Mouse (Mus musculus) cerebellum, postnatal 14 days (tissue): Measurements from ENCODE around the gene Zmym1.
A peak's percentile ranks its signal among the peaks of the same experiment; 100 is the strongest.
"Not testable (repeated sequence)": the region's sequence is repeated elsewhere in the genome, so short reads cannot be mapped to it uniquely, and the experiment has no call there.

Source experiments
- DNase-seq, 2 experiments: peaks; one replicate each; pipeline ENCODE4 v3.0.0; 2021; ENCODE audit warnings: mixed read lengths in 2 of 2

The Zmym1 gene

GRCm38 (mm10) chr4:127060585-127061290, at the start of gene Zmym1:
TSS of gene Zmym1 (minus strand) at chr4:127061152.
- DNase-seq = peak; percentile 93

DNA sequence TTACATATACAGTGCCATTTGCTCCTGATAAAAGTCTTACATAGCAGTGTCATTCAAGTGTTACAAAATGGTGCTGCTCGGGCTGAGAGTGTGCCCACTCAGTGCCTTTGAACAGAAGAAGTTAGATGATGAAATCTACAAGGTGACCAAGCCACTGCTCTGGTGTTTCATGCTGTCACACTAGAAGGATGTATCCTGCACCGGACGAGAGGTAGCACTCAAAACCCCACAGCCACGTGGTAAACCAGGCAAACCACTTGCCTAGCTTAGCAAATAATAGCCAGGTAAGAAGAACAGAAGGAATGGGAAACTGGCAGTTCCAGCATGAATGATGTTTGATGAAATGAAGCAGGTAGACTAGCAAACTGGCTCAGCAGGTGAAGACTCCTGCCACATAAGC, 49.6 kb upstream of the Zmym1 start:
- no peak for DNase-seq

- no peak for DNase-seq
These were observed 46.6 kb upstream of the Zmym1 start for GRCm38 (mm10) chr4:127107566-127107965.

DNA sequence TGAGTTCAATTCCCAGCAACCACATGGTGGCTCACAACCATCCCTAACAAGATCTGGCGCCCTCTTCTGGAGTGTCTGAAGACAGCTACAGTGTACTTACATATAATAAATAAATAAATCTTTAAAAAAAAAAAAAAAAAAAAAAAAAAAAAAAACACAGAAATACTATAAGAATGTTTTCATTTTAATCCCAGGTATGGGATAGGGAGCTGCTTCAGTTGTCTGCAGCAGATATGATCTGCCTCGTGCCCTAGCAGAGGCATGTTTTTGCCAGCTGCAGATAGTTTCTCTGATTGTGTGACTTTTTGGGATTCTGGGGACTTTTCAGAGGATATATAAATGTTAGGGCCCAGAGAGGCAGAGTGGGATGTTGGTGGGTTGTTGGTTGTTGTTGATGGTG, 38.6 kb upstream of the Zmym1 start:
- DNase-seq = not testable (repeated sequence)

- DNase-seq = no peak
These were observed 34.1 kb upstream of the Zmym1 start for GRCm38 (mm10) chr4:127095090-127095489.

GRCm38 (mm10) chr4:127091188-127091587, 30.2 kb upstream of the Zmym1 start:
- no peak for DNase-seq

DNA sequence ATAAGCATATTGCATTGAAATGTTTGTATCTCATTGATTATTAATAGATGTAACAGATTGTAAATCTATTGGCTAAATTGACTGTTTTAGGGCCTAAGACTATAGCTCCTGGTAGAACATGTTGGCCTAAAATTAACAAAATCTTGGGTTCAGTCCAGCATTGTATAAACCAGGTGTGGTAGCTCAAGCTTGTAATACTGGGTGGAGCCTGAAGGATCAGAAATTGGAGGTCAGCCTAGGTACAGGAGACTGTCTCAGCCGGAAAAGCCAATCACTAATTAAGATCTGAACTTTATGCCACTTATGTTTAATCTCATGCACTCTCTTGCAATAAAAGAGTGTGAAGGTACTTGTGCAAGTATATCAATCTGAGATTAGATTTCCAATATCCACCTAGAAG, 24.8 kb upstream of the Zmym1 start:
- no peak for DNase-seq

DNA sequence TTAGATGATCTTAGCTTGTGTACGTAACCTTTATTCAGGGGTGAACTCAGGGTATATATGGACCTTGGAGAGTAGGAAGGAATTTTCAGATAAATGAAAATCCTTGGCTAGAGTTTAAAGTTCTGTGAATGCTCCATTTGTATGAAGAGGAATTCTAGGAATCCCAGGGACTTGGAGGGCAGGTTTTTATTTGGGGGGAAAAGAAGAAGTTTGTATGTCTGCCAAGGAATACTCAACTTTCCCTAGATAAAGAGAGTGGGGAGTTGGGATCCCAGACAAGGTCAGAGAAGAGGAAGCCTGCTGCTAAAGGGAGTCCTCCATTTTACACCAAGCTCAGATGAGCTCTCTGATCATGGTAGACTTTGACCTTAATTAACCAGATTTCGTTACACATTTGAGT, 22.2 kb upstream of the Zmym1 start:
- no peak for DNase-seq

GRCm38 (mm10) chr4:127080806-127081205, 19.9 kb upstream of the Zmym1 start:
- no peak for DNase-seq

- peak; percentile 97 to 99 for DNase-seq
These were observed 16.1 kb upstream of the Zmym1 start, which contains the start of gene Zmym6 for GRCm38 (mm10) chr4:127076875-127077548. TSS of gene Zmym6 (plus strand) at chr4:127077383.

DNA sequence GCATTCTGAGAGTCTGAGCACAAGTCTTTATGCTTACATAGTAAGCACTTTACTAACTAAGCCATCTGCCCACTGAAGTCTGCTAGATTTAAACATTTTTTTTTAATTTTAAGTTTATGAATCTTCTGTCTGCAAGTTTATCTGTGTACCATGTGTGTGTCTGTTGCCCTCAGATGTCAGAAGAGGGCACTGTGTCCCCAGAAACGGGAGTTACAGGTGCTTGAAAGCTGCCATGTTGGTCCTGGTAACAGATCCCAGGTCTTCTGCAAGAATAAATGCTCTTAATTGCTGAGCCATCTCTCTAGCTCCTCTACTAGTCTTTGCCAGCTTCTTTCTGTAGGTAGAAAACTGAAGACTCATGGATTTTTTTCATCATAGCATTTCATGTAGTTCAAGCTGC, 14.0 kb upstream of the Zmym1 start:
- no peak for DNase-seq

DNA sequence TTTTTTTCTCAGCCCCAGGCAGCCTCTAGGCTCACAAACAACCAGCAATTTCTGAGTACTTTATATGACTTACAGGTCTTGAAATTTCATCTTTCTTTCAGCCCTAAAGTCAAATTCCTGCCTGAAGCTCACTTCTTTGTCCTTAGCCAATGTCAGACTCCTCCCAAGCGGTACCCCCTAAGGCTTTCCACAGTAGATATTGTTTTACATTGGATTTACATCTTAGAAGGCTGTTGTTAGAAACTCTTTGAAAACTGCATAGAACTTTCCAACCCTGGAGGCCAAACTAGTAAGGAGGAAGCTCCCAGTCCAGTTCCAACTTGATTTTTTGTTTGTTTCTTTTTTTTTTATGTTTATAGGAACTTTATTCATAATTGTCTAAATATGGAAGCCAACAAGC, 3.1 kb upstream of the Zmym1 start:
- DNase-seq = no peak

GRCm38 (mm10) chr4:127054522-127055198, 6.3 kb downstream of the Zmym1 start:
- no peak for DNase-seq

DNA sequence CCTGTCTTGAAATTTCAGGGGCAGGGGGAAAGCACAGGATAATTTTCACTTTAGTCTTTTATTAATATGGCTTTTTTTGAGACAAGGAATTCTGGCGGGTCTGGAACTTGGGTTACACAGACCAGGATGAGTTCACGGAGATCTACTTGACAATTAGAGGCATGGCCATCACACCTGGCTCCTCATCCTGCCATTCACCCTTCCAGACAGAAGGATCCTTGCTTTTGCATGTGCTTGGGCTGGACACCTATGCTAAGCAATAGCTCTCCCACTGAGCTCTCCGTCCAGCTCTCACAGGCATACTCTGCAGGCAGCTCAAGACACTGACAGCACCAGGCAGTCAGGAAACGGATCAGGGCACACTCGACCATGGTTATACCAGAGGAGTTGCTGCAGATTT, 7.9 kb downstream of the Zmym1 start:
- DNase-seq = no peak

- DNase-seq = no peak
These were observed 9.8 kb downstream of the Zmym1 start for GRCm38 (mm10) chr4:127051121-127051520.

GRCm38 (mm10) chr4:127043540-127043939, 17.4 kb downstream of the Zmym1 start:
- DNase-seq = no peak

DNA sequence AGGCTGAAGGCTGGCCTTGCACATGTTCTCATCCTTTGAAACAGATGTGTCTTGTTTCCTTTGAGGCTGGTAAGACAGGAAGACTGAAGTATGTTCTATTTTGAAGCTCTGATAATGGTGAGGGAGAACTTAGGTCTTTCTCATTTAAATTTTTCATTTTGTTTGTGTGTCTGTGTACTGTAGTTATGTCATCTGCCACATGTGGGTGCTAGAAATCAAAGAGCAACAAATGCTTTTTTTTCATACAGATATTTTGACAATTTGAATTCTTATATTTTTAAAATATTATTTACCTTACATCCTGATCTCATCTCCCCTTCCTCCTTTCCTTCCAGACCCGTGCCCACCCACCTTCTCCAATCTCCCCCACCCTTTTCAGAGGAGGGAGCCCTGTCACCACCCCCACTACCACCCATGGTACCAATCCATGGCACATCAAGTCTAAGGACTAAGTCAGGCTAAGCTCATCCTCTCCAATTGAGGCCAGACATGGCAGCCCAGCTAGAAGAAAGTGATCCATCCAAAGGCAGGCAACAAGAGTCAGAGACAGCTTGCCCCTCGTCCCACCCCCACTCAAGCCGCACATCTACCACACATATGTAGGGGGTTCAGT, 21.0 kb downstream of the Zmym1 start:
- no peak for DNase-seq

- DNase-seq = no peak
These were observed 22.1 kb downstream of the Zmym1 start for GRCm38 (mm10) chr4:127038828-127039349.

GRCm38 (mm10) chr4:127037908-127038827, 22.8 kb downstream of the Zmym1 start:
- DNase-seq = no peak

- DNase-seq = no peak
These were observed 23.8 kb downstream of the Zmym1 start for GRCm38 (mm10) chr4:127037158-127037557.

- DNase-seq = peak; percentile 72 to 78
These were observed 33.4 kb downstream of the Zmym1 start for GRCm38 (mm10) chr4:127027228-127028190.
